Mouse (Mus musculus): Measurements from ENCODE around the gene Gm8180.
A peak's percentile ranks its signal among the peaks of the same experiment; 100 is the strongest.
"Not testable (repeated sequence)": the region's sequence is repeated elsewhere in the genome, so short reads cannot be mapped to it uniquely, and the experiment has no call there.

The Gm8180 gene

DNA sequence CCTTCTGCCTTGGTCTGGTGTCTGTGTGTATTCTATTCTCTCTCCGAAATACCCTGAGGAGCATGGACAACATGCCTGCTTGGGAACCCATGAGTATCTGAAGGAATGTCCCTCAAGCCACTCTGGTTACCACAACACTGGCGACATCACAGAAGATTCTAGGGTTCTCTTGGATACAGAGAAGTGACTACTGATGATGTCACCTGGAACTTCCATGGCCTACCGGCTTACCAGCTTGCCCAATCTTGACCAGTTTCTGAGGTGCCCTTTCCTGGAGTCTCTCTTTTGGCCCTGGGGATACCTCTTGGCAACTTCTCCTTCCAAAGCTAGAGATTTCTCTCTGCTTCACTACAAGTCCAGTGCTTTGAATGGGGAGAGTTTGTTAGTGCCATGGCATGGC, at the start of gene Gm8180:
Gene Gm8180 (minus strand): TSS at position 101 of the 400 bp plus-strand sequence.
- DNase-seq = not testable (repeated sequence)

DNA sequence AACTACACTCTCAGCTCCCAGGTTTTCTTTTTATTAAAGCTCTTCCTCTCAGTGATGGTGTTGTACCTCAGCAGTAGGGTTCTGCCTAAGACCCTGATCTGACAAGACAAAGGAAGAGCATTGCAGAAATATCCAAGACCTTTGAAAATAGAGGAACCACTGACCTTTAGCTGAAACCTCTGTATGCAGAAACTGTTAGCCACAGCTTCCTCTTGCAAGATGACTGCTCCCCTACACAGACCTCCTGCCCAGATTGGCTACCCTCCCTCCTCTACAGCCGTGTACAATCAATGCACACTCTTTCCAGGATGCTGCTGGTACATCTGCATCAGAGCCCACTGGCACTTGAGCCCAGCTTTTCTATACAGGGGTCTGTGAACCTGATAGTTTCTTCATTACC, 45.8 kb upstream of the Gm8180 start:
- DNase-seq = not testable (repeated sequence)

DNA sequence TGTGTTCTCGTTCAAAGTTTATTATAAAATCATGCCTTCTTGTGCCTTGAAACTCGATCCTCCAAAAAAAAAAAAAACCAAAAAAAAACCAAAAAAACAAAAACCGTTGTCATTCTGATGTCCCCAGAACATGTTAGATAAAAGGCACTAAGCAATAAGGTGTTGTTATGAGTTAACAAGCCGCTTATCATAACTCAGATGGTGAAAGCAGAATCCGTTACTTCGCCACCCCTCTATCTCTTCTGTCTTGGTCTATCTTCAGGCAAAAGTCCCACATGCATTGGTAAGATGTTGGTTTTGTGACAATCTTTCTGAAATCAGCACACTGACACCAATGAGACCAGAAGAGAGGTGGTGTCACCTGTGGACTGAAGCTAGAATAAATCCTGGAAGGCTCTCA, 39.6 kb upstream of the Gm8180 start:
- DNase-seq = not testable (repeated sequence)

DNA sequence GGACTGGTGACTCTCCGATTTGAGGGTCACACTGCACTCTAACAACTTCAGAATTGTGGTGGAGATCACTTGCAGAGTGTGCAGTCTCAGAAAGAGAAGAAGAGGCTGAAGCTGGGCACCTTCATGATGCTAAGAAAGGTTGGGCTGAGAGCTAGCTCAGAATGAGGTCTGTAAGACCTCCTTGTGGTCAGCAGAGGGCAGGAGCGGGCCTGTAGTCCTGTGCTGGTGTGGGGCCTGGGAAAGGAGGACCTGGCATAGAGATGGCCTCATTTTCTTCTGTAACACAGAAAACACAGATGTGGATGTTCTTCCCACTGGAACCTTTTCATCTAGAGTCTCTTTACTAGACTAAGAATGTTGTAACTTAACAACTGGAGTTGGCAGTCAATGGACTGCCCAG, 37.3 kb upstream of the Gm8180 start:
- not testable (repeated sequence) for DNase-seq

DNA sequence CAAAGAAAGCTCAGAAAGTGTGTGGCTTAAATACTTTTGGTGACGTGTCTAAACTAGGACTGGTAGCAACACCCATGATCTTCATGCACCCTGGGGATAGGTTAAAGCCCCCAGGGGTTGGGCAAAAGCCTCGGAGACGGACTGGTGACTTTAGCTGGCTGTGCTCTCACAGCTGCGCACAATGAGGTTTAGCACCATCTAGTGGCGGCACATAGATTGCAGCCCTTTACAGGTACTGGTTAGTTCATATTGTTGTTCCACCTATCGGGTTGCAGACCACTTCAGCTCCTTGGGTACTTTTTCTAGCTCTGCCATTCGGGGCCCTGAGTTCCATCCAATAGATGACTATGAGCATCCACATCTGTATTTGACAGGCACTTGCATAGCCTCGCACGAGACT, 27.9 kb upstream of the Gm8180 start:
- DNase-seq = peak; percentile 9

DNA sequence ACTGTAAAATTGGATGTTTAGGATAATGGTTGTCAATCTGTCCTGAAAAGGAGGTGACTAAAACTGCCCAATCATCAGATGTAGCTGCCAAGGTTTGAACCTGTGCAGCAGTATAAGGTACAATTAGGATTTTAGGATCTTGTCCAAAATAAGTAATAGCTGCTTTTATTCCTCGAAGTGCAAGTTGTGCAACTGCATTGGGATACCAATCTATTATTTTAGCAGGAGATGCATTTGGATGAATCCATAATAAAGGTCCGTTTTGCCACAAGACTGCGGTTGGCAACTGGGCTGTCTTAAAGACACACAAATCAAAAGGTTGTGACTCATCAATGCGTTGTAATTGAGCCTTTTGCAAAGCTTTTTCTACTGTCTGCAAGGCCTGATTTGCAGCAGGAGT, 23.6 kb upstream of the Gm8180 start:
- DNase-seq = not testable (repeated sequence)

DNA sequence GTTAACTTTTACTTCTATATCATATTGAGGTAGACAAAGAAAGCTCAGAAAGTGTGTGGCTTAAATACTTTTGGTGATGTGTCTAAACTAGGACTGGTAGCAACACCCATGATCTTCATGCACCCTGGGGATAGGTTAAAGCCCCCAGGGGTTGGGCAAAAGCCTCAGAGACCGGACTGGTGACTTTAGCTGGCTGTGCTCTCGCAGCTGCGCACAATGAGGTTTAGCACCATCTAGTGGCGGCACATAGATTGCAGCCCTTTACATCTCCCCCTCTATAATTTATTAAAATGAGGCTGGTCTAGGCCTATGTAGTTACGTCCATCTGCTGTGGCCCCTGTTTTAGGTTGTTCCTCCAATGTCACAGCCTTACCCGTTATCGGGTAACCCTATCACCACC, 19.9 kb upstream of the Gm8180 start:
- DNase-seq = not testable (repeated sequence)

DNA sequence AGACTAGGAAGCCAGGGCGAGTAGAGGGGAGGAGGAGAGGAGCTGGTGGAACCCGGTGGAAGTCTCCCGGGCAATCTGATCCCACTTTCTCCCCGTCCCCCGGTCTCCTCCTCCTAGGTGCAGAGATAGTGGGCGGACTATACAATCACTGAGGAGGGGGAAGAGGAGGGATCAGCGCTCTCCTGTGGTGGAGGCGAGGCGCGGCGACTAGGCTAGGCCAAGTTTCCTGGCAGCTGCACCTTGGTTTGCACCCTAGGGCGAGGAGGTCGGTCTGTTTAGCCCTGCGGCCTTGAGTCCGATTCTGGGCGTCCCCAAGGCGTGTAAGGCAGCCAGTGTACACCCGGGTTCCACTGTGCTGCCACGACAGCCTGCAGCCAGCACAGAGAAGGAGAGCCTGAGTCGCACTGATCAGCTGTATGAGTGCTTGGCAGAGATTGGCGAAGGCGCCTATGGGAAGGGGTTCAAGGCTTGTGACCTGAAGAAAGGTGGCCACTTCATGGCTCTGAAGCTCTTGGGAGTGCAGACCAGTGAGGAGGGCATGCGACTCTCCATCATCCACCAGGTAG, 12.4 kb upstream of the Gm8180 start:
- not testable (repeated sequence) for DNase-seq

DNA sequence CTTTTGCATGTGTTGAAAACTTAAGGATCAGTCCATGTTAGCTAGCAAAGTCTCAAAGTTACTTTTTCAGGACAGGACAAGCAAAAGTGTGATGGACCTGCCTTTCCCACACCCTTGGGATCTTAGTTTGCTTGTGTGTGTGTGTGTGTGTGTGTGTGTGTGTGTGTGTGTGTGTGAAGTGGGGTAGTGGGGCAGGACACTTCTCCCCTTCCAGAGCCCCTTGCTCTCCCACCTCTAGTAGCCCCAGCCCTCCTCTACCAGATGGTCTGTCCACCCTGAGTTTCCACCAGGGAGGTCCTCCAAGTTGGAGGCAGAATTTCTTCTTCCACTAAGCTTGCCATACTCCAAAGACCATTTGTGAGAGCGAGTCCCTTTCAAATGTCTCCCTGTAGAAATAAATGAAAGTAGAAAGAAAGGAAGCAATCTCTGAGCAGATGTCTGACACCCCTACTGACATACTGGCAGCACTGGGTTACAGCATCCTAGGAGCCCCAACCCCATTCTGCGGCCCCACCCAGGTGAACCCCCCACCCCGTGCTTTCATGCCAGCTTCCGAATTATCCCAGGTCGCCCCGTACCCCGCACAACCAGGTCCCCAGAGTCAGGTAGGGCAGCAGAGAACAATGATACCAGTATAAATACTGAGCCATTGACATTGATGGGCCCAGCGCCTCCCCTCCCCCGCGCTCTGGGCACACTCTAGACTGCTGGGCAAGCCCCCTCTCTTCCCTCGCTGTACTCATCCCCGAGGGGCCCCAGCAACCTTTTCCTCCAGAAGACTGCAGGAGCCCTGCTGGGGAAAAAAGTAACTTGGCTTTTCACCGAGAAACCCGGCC, 11.7 kb upstream of the Gm8180 start:
- DNase-seq = no peak

DNA sequence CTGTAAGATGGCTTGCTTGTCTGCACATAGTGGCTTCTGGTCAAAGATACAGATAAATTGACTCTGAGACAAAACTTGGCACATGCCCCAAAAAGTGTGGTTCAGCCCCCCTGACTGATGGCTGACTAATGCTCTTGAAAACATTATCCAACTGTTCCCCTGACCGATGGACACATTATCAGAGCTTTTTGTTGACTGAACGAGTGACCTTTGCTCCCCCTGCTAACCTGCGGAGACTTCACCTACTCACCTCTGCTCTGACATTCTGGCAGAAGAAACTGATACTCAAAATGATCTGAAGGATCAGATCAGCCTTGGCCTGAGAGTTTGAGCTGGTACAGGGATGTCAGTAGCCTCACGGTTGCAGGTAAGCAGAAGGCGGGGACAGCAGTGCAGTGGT, 9.3 kb upstream of the Gm8180 start:
- not testable (repeated sequence) for DNase-seq

DNA sequence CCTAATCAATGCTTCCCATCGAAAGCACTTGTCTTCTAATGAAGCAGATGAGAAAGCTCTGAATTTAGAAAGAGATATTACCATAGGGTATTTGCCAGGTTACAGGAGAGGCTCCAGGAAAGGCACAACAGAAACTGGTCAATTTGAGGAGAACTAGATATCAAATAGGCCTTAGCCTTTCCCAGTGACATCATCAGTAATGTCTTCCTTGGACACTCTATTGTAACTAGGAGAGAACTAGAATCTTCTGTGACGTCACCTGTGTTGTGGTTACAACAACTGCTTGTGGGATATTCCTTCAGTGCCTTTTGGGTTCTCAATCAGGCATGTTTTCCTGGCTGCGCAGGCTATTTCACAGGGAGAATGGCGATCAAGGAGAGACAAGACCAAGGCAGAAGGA, 37.0 kb downstream of the Gm8180 start, which contains the start of gene Gm6526:
Gene Gm6526 (plus strand): TSS at position 301 of the 400 bp plus-strand sequence.
- not testable (repeated sequence) for DNase-seq
